Mouse (Mus musculus) neural tube, embryonic 14.5 days (tissue): ENCODE data around the gene Iqcn. TPM values are rescaled to one million over a fixed set of nuclear protein-coding genes. Genes with fewer than 3 reads are reported as not detected.
A peak's percentile ranks its signal among the peaks of the same experiment; 100 is the strongest.

Source experiments
- ATAC-seq: fragments of 200-750 bp; cut with Nextera tagmentation; 2 replicates; pipeline ENCODE4 v1.8.0; 2017; ENCODE audit warnings: low read depth, mild to moderate bottlenecking, moderate TSS enrichment, moderate library complexity
- H3K27ac ChIP-seq: fragments of 300-500 bp; sonication (generic); 2 replicates; pipeline ENCODE4 v1.5.1; 2014; ENCODE audit warnings: low read depth, mild to moderate bottlenecking, control low read depth, low read length, moderate library complexity, mixed read lengths
- H3K27me3 ChIP-seq: fragments of 300-500 bp; sonication (generic); 2 replicates; pipeline ENCODE4 v1.6.1; 2014; ENCODE audit warnings: low read length; ENCODE audit not compliant: control insufficient read depth, insufficient read depth
- H3K36me3 ChIP-seq: fragments of 300-500 bp; sonication (generic); 2 replicates; pipeline ENCODE4 v1.6.1; 2014; ENCODE audit warnings: low read length, mixed read lengths; ENCODE audit not compliant: control insufficient read depth, insufficient read depth
- H3K4me1 ChIP-seq: fragments of 300-500 bp; sonication (generic); 2 replicates; pipeline ENCODE4 v1.6.1; 2014; ENCODE audit warnings: low read length; ENCODE audit not compliant: control insufficient read depth, insufficient read depth
- H3K4me2 ChIP-seq: fragments of 300-500 bp; sonication (generic); 2 replicates; pipeline ENCODE4 v1.6.1; 2014; ENCODE audit warnings: mild to moderate bottlenecking, low read depth, low read length, control low read depth
- H3K4me3 ChIP-seq: fragments of 300-500 bp; sonication (generic); 2 replicates; pipeline ENCODE4 v1.5.1; 2014; ENCODE audit warnings: low read depth, low read length, control low read depth, mixed read lengths
- H3K9ac ChIP-seq: fragments of 300-500 bp; sonication (generic); replicated peaks from 2 replicates; pipeline ENCODE4 v1.6.1; 2014; ENCODE audit warnings: low read depth, mild to moderate bottlenecking, control low read depth, low read length, mixed read lengths
- H3K9me3 ChIP-seq: fragments of 300-500 bp; sonication (generic); 2 replicates; pipeline ENCODE4 v1.6.1; 2016; ENCODE audit warnings: low read length; ENCODE audit not compliant: control insufficient read depth
- WGBS: fragments of 180-500 bp; shearing (Covaris S2); extraction: QIAGEN DNeasy Blood & Tissue Kit; methylation state at CpG from one replicate; pipeline ENCODE4 v1.1.7; 2014; 5-methylcytosine and 5-hydroxymethylcytosine counted together
- polyA plus RNA-seq: library from polyadenylated mRNA; unstranded; fragments of >200 nt; fragmentation: Nextera tagmentation; extraction: Ambion mirVana; gene quantifications from 2 replicates; pipeline ENCODE4 v1.2.1, GENCODE M21; 2014

Iqcn gene
- polyA plus RNA-seq, 1 experiment from 2014 or later = not detected

GRCm38 (mm10) chr8:70696019-70696885, 7.0 kb upstream of the Iqcn start:
- Histone ChIP-seq H3K4me3 (no peak overlapping the region), H3K36me3 (no peaks in the 10 kb centered on the region), H3K4me2 (peak overlapping the region; percentile 41), H3K9me3 (no peaks in the 10 kb centered on the region), H3K4me1 (peaks cover 38% of the 10 kb centered on the region), H3K27me3 (no peaks in the 10 kb centered on the region), H3K9ac (0 out of 2 replicates have a peak overlapping the region, but pooled peaks have one; percentile 28), H3K27ac (peak overlapping the region; percentile 6; the same call in 1 of the 2 replicates)
- WGBS = 6% methylated on average over 31 of the region's 31 CpGs
- no peak for ATAC-seq

- no peak for ATAC-seq
- H3K4me2 ChIP-seq = peak overlapping the region; percentile 41
- no peaks in the 10 kb centered on the region for H3K9me3 ChIP-seq
- H3K27me3 ChIP-seq = no peaks in the 10 kb centered on the region
- H3K9ac ChIP-seq = 0 out of 2 replicates have a peak overlapping the region, but pooled peaks have one; percentile 28
- 32% methylated on average over 4 of the region's 4 CpGs for WGBS
- peak overlapping the region; percentile 6; the same call in 1 of the 2 replicates for H3K27ac ChIP-seq
- peaks cover 38% of the 10 kb centered on the region for H3K4me1 ChIP-seq
- no peak overlapping the region for H3K4me3 ChIP-seq
- no peaks in the 10 kb centered on the region for H3K36me3 ChIP-seq
These were observed 6.3 kb upstream of the Iqcn start for GRCm38 (mm10) chr8:70696946-70697345.

GRCm38 (mm10) chr8:70697366-70698250, 5.6 kb upstream of the Iqcn start:
- H3K4me2 ChIP-seq = peak overlapping the region; percentile 90
- no peak for ATAC-seq
- peak overlapping the region; percentile 100; the same call in 1 of the 2 replicates for H3K9ac ChIP-seq
- peaks cover 40% of the 10 kb centered on the region for H3K4me1 ChIP-seq
- peak overlapping the region; percentile 99 for H3K27ac ChIP-seq
- H3K9me3 ChIP-seq = no peaks in the 10 kb centered on the region
- H3K27me3 ChIP-seq = no peaks in the 10 kb centered on the region
- no peaks in the 10 kb centered on the region for H3K36me3 ChIP-seq
- peak overlapping the region; percentile 93 for H3K4me3 ChIP-seq
- 77% methylated on average over 12 of the region's 12 CpGs for WGBS

GRCm38 (mm10) chr8:70698310-70699109, 4.7 kb upstream of the Iqcn start, which contains the start of gene Jund:
Jund (plus strand) TSS chr8:70698949.
- Histone ChIP-seq H3K9ac (peak within 1 kb of the TSS; percentile 100), H3K9me3 (no peaks in the 10 kb centered on the region), H3K4me1 (peaks cover 44% of the 10 kb centered on the region), H3K4me3 (peak within 1 kb of the TSS; percentile 93), H3K36me3 (no peaks in the 10 kb centered on the region), H3K27me3 (no peaks in the 10 kb centered on the region), H3K27ac (peak within 1 kb of the TSS; percentile 99), H3K4me2 (peak within 1 kb of the TSS; percentile 90)
- 1% methylated on average over 67 of the region's 69 CpGs for WGBS
- peak; percentile 87 for ATAC-seq

GRCm38 (mm10) chr8:70699116-70699833, 4.0 kb upstream of the Iqcn start:
- peak overlapping the region; percentile 99 for H3K27ac ChIP-seq
- ATAC-seq = peak; percentile 29
- peak overlapping the region; percentile 90 for H3K4me2 ChIP-seq
- no peaks in the 10 kb centered on the region for H3K9me3 ChIP-seq
- H3K27me3 ChIP-seq = no peaks in the 10 kb centered on the region
- WGBS = under 1% methylated on average over 87 of the region's 89 CpGs
- H3K4me1 ChIP-seq = peaks cover 44% of the 10 kb centered on the region
- peak overlapping the region; percentile 100 for H3K9ac ChIP-seq
- peak overlapping the region; percentile 93 for H3K4me3 ChIP-seq
- no peaks in the 10 kb centered on the region for H3K36me3 ChIP-seq

- H3K4me2 ChIP-seq = peak overlapping the region; percentile 90
- H3K9ac ChIP-seq = peak overlapping the region; percentile 100
- ATAC-seq = peak; percentile 15; the same call in 1 of the 2 replicates
- no peaks in the 10 kb centered on the region for H3K9me3 ChIP-seq
- H3K27ac ChIP-seq = peak overlapping the region; percentile 99
- peak overlapping the region; percentile 93 for H3K4me3 ChIP-seq
- H3K27me3 ChIP-seq = no peaks in the 10 kb centered on the region
- H3K36me3 ChIP-seq = no peaks in the 10 kb centered on the region
- H3K4me1 ChIP-seq = peaks cover 44% of the 10 kb centered on the region
- under 1% methylated on average over 59 of the region's 59 CpGs for WGBS
These were observed 3.3 kb upstream of the Iqcn start for GRCm38 (mm10) chr8:70699834-70700554.

- Histone ChIP-seq H3K4me2 (peak overlapping the region; percentile 90), H3K9me3 (no peaks in the 10 kb centered on the region), H3K27me3 (no peaks in the 10 kb centered on the region), H3K4me1 (peaks cover 41% of the 10 kb centered on the region), H3K4me3 (peak overlapping the region; percentile 93), H3K36me3 (no peaks in the 10 kb centered on the region), H3K9ac (peak overlapping the region; percentile 100), H3K27ac (peak overlapping the region; percentile 99)
- ATAC-seq = peak; percentile 29
- WGBS = 0% methylated on average over 20 of the region's 20 CpGs
These were observed 2.7 kb upstream of the Iqcn start for GRCm38 (mm10) chr8:70700555-70700922.
